Mouse (Mus musculus) heart, adult 18-20 months (tissue): ENCODE measurements around the gene Hhip. TPM values are rescaled to one million over a fixed set of nuclear protein-coding genes. Genes with fewer than 3 reads are reported as not detected.

Source experiments
- DNase-seq, 2 experiments: peaks; one replicate each; pipeline ENCODE4 v3.0.0; 2021 to 2022; ENCODE audit warnings: mixed read lengths in 1 of 2
- long read RNA-seq, 2 experiments: library from polyadenylated mRNA; stranded (forward); transcript quantifications; one replicate each; pipeline ENCODE4 v2.0.0; 2021
- total RNA-seq, 2 experiments: library from RNA; stranded (reverse); gene quantifications; 2 replicates each; pipeline ENCODE4 v1.2.3; 2021

Gene Hhip
- not detected for total RNA-seq
- long read RNA-seq, experiment 1 = 0 reads
- long read RNA-seq, experiment 2 = 0 reads

DNA sequence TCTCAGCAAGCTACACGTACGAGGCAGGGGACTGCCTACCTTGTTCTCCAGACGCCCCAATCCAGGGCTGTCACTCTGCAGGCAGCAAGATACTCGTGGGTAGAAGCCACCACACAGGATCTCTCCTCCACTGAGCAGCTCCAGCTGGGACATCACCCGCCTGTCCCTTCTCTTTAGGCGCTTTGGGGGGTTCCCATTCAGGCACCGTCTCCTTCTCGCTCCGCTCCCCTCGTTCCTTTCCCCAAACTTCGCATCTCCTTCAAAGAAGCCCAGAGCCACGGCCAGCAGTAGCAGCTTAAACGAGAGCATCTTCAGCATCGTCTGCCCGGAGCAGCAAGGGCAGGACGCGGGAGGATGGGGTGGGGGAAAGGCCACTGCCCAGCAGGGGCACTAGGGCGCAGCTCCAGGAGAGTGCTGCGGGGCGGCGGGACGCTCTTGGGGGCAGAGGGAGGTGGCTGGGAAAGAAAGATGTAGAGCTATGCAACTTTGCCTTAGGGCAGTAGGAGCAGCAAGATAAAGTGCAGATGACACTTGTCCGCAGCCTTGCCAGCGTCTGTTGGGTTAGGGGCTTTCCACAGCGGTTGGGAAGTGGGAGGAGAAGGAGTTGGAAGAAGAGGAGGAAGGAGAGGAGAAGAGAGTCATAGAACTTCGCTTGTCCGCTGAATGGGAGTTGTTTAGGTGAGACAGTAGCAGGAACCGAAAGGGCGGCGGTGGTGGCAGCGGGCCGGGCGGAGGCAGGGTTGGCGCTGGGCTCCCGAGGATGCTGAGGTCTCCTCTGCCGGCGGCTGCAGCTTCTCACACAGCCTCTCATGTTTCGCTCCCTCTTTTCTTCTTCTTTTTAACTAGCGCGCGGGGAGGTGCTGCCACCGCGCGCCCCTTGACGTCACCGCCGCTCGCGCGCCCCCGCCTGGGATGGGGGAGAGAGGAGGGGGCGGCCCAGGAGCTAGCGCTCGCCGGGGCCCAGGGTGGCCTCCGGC is at the start of gene Hhip:
Gene Hhip (minus strand): TSS at position 809 of the 977 bp plus-strand sequence.
- DNase-seq = no peak

DNA sequence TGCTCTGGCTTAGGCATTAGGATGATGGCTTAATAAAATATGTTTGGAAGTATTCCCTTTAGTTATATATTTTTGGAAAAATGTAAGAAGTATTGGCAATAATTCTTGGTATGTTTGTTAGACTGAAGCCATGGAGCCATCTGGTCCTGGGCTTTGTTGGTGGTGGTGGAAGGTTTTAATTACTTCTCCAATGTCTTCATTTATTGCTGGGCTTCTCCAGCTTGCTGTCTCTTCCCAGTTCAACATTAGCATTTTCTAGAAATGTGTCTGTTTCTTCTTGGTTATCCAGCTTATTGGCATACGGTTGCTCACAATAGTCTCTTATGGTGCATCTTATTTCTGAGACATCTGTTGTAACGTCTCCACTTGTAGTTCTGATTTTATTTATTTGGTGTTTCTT is 29.2 kb upstream of the Hhip start:
- no peak for DNase-seq

DNA sequence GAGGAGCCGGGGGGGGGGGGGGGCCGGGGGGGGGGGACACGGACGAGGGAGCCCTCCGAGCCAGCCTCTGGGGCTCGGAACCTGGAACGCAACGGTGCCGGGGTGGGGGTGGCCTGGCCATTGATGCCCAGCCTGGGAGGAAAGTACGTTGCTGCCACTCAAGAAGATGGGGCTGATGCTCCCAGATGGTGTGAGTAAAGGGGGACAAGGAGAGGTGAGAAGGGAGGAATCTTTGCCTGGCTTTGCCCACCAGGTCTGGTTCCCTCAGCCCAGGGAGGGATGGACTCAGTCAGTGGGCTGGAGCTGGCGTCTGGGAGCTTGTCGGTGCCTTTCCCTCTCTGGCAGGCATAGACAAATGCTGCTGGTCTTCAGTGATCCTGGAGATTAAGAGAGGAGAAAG is 387 bp upstream of the Hhip start:
- no peak for DNase-seq

DNA sequence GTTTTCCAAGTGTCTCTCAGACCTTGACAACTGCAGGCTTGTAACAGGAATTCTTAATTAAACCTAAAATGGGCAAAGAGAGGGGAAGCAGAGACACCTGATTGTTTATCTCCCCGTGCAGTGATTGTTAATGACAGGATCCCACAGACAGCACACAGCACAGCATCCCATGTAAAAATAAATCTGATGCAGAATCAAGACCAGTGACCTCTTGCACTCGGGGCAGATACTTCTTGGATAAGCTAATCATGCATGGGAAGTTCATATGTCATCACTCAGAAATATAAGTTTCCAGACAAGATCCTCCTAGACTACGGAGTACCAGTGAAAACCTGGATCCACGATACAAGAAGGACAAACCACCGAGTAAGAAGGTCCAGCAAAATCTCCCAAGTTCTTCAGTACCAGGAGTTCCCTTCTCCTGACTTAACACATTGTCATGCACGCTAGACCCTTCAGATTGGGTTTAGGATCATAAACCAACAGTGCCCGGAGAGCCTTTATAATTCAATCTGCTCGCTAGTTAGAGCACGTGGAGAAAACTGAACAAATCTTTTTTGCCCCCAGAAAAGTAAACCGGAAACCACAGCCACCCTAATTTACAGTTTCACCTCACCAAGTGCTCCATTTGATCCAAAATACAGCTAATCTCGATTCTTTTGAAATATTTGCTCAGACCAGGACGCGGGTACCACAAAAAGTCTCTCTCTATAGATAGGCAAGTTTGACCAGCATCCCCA is 1.3 kb downstream of the Hhip start:
- no peak for DNase-seq

DNA sequence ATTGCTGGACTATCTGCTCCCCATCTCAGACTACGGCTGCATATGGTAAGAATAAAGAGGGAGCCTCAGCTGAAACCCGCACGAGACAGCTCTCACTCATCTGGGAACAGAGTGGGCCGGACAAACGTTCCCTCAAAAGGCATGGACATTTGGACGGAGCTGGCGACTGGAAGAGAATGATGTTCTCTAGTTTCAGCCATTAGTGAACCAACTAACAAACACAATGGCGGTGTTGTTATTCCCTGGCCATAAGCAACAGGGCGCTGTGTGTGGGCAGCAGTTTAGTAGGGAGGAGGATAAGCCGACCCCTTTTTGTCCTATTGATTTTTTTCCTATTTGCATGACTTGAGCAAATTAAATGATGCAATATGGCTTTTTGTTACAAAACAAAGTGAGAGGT is 2.0 kb downstream of the Hhip start:
- no peak for DNase-seq

DNA sequence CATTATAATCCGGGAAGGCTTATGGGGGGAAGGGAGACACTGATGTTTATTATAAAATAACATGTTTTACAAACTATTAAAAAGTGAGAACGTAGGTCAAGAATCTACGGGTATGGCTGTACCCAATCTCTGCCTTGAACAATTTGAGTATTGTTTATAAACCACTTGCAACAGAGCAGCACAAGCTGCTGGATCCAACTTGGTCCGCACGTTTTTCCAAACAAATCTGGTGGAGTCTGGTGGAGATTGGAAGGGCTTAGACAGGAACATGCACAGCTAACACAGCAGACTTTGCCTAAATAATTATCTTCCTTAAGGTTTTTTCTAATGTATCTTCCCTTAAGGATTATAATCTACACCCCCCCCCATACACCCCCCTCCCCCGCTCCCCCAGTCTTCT is 2.7 kb downstream of the Hhip start:
- DNase-seq = no peak

DNA sequence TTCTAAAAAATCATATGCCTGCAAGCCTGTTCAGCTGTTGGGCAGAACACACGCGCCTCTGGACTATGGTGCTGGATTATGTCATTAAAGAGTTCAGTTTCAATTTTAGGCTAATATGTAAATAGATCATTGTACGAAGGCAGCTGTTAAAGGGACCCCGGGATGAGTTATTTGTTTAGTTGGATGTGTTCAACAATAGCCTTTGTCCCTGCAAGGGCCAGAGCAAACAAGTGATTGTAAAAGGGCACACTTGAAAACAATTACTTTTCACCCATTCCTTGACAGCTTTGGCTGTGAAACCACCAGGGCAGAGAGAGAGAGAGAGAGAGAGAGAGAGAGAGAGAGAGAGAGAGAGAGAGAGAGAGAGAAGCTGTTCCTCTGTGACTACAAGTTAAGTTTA is 3.6 kb downstream of the Hhip start:
- no peak for DNase-seq

DNA sequence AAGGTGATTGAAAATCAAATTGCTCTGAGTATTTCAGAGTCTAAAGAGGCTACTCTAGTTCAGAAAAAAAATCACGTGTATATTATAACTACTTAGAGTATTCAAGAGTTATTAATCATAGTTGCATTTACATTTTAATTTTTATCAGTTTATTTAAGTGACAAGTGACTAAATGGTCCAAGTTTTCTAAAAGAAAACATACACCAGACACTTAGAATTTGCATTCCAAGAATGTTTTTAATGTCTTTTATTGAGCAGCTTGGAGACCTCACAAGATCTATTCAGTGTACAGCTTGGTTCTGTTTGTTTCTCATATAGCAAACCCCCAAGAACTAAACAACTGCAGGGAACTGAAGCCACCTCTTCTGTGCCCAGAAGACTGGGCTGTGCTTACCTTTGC is 5.0 kb downstream of the Hhip start:
- no peak for DNase-seq

DNA sequence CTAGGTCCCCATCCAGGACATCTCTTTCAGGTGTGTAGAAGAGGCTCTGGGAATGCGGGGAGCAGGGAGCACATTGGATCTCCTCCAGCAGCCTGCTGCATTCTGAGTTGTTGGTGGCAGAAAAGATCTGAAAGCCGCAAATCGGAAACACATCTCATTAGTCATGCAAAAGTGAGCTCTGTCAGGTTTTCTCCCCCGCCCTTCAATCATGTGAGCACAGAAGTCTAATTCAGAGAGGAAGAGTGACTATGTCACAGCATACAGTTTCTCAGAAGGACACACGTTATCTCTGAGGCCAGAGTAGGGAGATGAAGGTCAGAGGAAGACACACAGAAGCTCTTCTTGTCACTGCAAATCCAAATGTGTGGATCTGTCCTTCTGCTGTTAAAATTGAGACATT is 6.3 kb downstream of the Hhip start:
- no peak for DNase-seq

DNA sequence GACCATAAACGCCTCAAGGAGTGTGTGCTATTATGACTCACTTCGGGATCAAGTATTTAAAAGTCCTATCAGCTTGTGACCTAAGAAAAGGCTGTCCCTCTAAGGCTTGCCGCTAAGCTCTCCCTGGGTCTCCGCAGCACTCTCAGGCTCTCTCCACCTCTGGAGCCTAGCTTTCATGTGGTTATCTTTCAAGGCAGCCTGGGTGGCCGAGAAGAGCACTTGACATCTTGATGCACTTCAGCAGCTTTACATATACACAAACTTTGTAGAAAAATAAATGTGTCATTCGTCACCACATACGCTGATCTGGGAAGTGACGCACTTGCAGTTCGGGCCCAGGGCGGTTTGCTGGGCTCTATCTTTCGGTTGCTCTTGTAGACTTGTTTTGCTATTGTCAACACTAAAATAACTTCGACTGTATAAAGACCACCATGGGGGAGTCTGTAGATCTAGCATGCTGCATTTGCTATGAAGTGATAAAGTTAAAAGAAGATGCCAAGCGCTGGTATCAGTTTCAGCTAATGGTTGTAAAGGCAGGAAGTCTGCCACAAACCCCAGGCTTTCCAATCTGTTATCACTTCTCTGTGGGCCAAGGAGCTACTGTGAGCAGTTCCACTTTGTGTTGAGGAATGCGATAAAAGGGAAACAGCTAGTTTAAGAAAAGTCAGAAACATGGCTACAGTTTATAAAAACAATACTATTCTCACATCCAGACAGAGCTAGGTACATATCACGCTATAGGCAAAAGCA is 8.4 kb downstream of the Hhip start:
- DNase-seq = no peak

DNA sequence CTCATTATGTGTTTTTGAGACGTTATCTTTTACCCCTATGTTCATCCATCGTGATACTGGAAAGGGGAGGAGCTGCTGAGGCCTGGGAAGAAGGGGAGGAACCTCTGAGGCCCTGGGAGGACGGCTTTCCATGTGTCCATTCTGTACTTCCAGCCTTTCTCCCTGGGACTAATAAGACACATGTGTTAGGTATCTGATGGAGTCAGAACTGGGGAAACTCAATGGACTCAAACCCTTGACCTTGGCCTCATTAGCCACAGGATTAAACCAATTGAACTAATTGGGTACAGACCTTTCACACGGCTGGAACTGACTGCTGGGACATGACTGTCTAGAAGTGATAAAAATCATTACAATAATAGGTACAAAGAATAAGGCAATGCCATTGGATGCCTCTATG is 9.6 kb downstream of the Hhip start:
- DNase-seq = no peak

DNA sequence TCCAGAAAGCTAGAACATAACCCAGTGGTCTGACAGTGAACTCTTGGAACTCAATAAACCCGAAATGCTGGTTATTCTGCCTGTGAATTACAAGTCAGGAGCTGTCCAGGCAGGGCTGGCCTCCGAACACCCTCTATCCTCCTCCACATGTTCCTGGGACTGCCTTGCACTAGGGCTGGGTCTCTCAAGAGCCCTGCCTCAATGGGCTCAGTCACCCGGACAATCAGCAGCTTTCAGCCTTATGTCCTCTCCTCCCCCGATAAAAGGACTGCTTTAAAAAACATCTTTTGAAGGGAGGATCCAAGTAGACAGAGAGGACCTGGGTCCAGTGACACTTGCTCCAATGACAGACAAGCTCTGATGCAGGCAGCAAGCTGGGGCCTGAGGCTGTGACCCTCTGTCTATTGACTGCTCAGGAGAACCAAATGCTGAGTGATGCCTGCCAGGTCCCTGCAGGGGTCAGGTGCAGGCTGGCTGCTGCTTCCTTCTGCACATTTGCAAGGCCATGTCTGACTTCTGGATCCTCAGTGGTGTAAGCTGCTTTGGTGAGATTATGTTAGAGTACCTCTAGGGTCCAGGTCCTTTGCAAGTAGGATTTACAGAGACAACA is 20.1 kb downstream of the Hhip start:
- no peak for DNase-seq

DNA sequence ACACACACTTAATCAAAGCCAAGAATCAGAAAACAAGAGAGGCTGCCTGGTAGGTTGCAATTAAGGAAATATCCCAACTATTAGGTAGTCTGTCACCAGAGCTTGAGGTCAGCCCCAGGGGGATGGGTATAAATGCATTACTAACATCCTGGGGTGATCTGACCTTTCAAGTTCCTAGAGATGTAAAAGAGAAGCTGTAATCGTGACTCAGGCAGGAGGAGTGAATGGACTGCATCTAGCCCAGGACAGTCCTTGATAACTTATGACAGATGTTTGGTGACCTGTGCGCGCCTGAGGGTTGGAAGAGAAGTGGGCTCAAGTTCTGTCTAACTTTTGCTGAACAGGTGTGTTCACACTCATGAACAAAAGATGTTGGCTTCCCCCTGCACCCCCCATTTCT is 25.2 kb downstream of the Hhip start:
- no peak for DNase-seq

DNA sequence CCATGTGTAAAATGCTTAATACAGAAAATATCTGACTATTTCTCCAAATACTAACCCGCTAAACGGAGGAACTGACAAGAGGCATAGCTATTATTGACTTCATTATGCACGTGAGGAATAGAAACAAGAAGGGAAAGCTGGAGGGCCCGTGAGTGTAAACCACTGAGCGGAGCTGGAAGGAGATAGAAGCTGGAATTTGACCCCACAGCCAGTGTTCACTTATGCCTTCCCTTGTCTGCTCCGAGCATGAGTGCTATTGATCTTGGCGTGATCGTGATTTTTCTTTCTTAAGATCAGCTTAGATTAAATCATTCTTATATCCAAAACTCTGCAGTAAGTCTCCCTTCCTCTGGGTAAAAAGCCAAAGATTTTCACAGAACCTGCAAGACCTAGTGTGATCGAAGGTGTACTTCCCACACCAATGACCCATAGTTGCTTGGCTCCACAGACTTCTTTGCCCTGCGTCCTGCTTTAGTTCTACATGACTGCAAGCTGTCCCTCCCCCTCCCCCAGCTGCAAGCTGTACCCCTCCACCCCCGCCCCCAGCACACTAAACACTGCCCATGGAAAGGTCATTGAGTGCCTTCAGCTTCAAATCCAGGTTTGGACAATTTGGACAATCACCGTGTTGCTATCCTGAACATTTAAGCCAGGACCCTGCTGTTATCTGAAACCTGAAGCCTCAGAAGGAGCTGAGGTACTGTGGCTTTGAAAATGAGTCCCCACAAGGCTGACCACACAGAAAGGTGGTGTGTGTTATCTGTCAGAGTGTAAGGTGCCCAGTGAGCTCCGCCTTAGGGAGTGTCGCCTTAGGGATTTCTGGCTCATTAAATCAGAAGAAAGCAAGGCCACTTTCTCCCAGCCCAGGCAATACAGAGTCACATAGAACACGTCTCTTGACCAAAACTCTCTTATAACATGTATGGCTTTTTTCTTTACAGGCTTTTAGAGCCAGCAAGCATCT is 26.2 kb downstream of the Hhip start:
- no peak for DNase-seq

DNA sequence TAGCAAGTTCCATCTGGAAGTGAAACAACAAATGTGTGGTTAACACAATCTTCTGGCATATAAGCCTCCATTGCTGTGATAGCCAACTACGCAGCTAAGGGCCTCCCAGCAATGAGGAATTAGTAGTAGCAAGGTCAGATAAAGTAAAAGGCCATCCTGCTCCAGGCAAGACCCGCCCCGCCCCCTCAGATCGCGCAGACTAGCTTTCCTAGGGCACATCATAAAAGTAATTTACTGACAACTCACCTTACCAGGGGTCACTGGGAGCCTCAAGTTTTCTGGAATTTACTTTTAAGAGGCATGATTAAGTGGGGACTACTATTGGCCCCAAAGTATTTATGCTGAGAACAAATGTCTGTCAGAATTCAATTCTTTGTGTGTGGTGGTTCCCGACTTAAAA is 28.2 kb downstream of the Hhip start:
- no peak for DNase-seq

DNA sequence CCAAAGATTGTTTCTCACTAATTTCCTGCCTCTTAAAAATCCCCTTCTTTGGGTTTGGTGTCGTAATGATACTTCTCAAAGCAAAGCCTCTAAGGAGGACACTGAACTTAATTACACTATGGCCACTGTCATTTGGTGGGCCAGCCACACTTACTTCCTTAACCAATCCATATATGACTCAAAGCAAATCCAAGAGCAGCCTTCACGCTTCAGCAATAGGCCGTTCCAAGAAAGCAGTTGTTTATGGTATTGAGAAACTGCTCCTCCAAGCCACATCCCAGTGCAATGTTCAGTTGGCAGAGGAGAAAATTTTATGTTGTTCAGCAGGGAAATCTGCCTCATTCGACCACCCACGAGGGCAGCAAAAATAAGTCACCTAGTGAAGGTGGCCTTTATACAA is 37.3 kb downstream of the Hhip start:
- DNase-seq = no peak

DNA sequence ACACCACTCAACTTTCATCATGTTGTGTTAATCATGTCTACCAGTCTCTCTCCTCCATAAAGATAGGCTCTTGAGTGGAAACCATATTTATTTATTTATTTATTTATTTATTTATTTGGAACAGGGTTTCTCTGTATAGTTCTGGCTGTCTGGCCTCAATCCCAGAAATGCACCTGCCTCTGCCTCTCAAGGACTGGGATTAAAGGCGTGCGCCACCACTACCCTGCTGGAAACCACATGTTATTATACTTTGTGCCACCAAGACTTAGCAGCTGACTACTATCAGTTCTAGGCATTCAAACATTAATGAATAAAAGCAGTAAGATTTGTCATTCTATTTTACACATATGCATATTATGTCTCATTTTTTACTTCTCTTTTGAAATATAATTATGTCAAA is 42.0 kb downstream of the Hhip start:
- no peak for DNase-seq

DNA sequence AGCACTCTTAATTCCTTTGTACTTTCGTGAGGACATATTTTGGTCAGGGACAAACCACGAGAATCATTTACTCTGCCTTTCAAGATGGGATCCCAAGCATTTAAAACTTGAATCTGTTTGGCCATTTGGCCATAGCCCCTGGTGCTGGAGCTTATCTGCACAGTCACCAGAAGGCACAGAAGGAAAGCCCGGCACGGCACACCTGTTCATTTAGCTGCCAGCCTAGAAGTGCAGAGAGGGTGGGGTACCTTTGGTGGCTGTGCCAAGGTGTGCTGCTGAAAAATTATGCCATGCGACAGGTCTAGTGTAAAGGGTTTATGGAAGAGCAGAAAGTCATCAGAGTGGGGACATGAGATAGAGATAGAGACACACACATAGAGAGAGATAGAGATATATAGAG is 53.4 kb downstream of the Hhip start:
- no peak for DNase-seq

DNA sequence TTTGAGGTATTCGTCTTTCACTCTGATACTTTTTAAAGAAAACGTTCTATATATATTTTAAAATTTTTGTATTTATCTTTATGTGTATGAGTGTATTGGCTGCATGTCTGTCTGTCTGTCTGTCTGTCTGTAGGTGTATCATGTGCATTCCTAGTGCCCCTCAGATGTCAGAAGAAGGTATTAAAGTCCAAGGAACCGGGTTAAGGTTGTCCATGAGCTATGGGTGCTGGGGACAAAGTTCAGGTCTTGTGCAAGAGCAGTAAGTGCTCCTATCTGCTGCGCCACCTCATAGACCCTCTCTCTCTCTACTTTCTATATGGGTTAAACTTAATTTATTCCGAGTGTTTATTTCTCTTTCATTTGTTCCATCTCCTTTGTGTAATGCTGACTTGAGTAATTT is 55.5 kb downstream of the Hhip start:
- no peak for DNase-seq

DNA sequence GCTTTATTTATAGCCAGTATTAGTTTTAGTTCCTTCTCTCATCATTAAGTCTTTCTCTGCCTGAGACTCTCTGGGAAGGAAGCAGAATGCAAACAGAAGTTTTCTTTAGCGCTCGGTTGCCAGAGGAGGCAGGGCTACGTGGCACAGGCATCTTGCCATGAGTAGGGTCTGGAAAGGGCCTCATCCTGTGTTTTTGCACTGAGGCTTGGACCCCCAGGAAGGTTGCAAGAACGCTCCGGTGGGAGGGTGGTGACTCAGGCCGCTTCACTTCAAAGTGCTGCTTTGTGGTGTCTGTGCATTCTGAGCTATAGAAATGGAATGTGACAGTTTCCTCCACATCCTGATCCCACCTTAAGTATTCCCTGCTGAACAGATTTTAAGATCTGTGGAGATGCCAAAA is 62.7 kb downstream of the Hhip start:
- no peak for DNase-seq

DNA sequence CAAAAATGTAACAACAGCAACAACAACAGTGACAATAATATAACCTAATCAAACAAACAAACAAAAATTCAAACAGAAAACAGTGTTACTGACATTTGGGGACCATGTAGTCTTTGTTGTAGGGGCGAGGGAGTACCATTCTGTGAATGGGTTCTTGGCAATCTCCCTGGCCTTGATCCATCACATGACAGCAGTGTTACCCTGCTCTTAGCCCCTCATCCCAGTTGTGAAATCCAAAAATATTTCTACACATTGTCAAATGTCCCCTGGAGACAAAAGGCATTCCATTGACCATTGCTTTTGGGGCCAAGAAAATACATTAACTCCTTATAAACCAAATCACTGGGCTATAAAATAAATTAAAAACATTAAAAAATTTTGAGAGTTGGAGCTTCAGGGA is 64.3 kb downstream of the Hhip start:
- DNase-seq = no peak
